Mouse (Mus musculus) urinary bladder, postnatal 10 days (tissue): ENCODE results near the gene Spon1.

Source experiments
- DNase-seq: peaks from one replicate; pipeline ENCODE4 v3.0.0; 2022; ENCODE audit warnings: low spot score

Gene Spon1

DNA sequence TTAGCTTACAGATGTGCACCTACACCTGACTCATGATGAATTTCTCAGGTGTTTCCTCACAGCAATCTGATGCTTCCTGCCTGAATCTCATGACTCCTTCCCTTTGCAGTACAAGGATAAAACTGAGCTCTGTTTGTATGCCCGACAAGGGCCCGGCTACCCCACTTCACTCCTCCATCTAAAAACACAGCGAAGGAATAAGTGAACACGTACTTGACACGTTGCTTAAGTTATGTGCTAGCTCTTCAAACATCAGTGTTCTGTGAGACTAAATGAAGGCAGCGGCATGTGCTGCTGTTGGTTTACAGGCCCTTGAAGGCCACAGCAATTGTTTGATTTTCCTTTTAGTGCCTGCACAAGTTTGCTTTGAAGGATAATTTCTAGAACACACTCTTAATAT is 298.2 kb downstream of the Spon1 start:
- DNase-seq, result no peak

DNA sequence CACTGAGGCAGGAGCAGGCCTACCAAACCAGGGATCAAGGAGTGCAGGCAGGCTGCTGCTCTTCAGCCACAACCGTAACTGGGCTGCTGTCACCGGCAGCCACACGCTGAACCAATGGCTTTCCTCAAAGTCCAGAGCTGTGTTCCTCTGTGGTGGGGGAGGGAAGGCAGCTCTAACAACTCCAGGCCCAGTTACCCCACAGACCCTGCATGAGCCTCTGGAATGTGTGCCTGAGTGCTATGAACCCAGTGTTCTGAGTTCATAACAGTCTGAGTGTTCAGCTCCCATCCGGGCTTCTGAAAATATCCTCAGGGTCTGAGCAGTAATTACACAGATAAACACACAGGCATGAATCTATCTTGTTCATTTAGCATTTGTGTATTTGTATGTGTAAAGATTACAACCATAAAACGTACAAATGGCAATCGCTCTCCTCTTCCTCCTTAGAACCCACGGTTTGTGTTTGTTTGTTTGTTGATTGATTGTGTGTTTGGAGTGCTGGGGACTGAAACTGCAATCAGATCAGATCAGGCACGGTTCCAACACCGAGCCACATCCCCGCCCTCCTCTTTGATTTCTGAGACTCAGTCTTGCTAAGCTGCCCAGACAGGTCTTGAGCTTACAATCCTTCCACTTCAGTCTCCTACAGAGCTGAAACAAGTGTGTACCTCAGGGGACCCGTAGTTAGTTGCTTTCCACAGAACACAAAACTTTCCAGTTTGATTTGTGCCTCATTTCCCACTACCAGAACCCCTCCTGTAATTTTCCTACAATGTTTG is 299.8 kb downstream of the Spon1 start:
- DNase-seq, result no peak

DNA sequence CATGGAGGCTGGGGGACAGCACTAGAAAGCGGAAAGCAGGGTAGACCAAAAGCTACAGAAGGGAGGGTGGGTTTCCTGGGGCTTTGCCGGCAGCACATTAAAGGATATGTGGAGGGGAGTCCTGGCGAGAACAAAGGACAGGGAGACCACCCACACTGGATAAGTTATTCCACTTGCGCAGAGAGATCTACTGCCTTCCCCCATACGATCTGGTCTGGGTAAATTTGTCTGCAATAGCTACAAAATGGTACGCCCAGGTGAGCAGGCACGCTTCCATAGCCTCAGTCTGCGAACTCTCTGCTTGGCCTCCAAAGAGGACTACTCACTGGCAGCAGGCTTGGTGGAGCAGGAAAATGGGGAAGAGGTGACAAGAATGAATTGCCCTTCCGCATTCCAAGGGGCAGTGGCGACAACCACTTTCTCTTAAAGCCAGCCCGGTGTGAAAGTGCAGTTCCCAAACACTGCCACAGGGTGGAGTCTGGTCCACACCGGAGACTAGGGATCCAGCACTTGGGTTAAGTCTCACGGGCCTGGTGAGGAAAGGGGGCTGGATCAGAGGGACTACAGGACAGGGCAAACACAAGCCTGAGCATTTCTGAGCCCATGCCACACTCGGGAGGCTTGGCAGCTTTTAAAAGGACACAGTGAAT is 300.9 kb downstream of the Spon1 start:
- DNase-seq, result peak; percentile 59

- no peak for DNase-seq
These were observed 303.2 kb downstream of the Spon1 start for GRCm38 (mm10) chr7:114068956-114069533.

- no peak for DNase-seq
These were observed 304.1 kb downstream of the Spon1 start for GRCm38 (mm10) chr7:114069726-114070457.

GRCm38 (mm10) chr7:114070458-114070840 is 304.7 kb downstream of the Spon1 start:
- no peak for DNase-seq

GRCm38 (mm10) chr7:114071395-114071794 is 305.6 kb downstream of the Spon1 start:
- DNase-seq, result no peak

- DNase-seq, result no peak
These were observed 306.2 kb downstream of the Spon1 start for GRCm38 (mm10) chr7:114071851-114072616.

- DNase-seq, result no peak
These were observed 308.3 kb downstream of the Spon1 start for GRCm38 (mm10) chr7:114074133-114074532.

DNA sequence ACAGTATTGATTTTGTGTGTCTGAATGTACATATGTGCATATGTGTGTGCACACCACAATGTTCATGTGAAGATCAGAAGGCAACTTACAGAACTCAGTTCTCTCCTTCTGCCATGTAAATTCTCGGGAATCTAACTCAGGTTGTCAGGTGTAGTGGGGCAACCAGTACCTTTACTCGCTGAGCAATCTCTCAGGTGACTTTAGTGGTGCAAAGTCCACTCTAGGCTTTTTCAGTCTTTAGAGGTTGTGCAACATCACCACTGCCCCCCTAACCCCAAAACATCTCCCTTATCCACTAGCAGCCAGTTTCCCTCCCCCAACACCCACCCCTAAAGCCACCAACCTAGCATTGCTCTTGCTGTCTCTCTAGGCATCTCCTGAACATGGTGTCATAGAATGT is 308.8 kb downstream of the Spon1 start:
- no peak for DNase-seq

DNA sequence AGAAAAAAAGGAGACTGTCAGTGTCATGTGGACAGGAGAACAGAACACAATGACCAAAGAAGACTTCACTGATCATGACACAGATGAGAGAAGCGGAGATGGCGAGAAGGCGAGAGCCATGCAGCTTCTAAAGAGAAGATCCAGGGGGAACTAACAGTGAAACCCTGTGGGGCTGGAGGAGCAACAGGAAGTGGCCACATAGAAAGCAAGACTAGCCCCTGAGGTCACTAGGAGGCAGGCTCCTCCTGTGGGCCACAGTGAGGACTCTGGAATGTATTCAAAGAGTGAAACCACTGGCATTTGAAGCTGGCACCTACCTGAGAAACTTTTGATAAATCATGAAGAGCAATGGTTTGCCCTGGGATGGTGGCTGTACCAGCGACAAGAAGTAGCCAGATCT is 313.5 kb downstream of the Spon1 start:
- no peak for DNase-seq

DNA sequence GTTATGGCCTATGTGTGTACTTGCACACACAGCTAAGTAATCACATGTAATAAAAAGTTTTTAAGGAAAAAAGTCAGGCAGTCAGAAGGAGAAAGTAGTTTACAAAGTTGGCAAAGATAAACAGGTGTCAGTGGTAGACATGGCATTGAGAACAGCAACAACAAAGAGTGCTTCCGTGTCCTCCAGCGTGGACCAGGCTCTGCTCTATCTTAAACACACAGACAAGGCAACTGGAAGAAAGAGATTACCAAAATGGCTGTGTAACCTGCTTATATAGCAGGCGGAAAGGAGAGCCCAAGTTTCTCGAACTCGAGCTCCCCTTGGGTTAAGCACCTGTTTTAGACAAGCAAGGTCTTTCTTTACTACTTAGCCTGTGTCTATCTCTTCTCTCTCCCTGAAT is 314.5 kb downstream of the Spon1 start:
- no peak for DNase-seq

DNA sequence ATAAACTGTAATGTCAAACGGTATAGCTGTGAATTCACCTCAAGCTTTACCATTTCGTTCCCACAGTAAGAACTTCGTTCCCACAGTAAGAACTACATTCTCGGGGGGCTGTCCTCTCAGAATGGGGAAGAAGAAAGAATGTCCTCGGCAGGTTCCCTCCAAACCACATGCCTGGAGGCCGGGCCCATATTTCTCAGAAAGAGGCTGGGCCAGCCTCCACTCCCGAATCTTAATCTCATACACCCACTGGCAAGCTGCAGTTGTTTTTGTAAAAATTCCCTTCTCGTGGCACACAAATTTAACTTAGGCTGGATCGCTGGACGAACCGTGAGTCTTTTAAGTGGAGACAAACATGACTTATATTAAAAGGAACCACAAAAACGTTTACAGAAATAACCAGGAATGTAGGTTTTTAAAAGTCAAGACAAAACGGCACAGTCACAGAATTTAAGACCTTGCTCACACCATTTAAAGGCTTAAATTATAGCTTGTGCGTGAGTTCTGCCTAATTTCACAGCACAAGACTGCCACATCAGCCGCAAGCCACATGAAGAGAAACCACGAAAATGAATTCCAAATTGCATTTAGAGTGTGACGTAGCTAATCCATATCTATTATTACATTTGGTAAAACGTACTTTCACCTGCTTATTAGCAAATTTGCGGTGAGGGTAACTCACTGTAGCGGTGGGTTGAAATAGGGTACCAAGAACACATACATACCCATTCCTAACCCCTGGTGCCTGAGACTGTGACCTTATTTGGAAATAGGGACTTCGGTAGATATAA is 316.0 kb downstream of the Spon1 start:
- no peak for DNase-seq

DNA sequence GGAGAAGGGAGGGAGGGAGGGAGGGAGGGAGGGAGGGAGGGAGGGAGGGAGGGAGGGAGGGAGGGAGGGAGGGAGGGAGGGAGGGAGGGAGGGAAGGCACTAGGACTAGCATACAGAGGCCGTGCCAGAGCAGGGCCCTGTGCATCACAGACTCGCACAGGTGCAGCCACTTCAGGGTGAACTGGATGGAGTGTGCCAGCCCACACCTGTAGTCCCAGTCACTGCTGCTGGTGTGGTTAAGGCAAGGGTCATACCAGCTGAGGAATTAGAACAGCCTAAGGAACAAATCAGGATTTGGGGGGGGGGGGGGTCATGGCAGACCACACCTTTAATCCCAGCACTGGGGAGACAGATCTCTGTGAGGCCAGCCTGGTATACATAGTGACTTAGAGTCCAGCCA is 317.3 kb downstream of the Spon1 start:
- no peak for DNase-seq

GRCm38 (mm10) chr7:114083760-114084159 is 318.0 kb downstream of the Spon1 start:
- no peak for DNase-seq

- no peak for DNase-seq
These were observed 320.4 kb downstream of the Spon1 start for GRCm38 (mm10) chr7:114086021-114086710.

DNA sequence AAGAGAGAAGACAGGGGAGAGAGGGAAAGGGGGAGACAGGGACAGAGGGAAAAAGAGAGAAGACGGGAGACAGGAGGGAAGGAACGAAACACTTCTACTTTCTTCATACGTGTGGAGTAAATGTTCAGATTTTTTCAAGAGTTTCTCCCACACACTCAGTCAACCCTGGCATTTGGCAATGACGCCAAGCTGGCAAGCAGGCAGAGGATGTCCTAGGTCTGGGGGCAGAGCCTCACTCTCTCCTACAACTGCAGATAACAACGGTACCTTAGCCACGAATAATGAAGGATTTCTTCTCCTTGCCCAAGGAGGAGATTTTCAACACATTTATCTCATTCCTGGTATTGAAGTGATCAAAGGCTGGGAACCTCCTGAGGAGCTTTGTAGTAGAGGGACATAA is 321.5 kb downstream of the Spon1 start:
- no peak for DNase-seq

- DNase-seq, result no peak
These were observed 322.2 kb downstream of the Spon1 start for GRCm38 (mm10) chr7:114087986-114088385.

DNA sequence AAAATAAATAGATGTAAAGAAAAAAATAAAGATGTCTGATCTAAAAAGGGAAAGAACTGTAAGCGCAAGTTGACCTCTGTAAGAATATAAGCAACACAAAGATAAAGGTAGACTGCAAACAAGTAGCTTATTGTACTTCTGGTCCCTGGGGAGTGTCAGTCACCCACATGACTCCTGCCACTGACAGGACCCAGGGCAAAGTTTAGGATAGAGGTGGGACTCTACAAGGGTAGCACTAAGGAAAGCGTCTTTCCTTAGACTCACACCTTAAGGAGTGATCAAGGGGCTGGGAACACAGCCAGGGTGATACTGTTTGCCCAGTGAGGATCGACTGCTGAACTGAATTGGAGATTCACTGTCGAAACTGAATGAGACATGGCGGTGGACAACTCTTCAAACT is 323.1 kb downstream of the Spon1 start:
- DNase-seq, result no peak

DNA sequence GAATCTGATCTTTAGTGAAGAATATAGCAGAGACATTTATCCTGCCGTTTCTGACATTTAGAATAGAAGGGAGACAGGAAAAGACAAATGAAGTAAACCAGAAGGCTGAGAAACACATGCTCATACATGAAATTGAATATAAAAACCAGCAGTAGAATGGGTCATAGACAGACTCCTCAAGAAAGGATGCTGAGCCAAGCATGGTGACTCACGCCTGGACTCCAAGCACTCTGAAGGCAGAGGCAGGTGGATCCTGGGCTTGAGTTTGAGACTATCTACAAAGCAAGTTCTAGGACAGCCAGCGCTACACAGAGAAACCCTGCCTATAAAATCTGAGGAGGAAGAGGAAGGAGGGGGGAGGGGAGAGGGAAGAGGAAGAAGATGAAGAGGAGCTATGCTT is 324.4 kb downstream of the Spon1 start:
- DNase-seq, result no peak
